Mouse (Mus musculus): Measurements from ENCODE around the gene Eps15.

Gene Eps15

DNA sequence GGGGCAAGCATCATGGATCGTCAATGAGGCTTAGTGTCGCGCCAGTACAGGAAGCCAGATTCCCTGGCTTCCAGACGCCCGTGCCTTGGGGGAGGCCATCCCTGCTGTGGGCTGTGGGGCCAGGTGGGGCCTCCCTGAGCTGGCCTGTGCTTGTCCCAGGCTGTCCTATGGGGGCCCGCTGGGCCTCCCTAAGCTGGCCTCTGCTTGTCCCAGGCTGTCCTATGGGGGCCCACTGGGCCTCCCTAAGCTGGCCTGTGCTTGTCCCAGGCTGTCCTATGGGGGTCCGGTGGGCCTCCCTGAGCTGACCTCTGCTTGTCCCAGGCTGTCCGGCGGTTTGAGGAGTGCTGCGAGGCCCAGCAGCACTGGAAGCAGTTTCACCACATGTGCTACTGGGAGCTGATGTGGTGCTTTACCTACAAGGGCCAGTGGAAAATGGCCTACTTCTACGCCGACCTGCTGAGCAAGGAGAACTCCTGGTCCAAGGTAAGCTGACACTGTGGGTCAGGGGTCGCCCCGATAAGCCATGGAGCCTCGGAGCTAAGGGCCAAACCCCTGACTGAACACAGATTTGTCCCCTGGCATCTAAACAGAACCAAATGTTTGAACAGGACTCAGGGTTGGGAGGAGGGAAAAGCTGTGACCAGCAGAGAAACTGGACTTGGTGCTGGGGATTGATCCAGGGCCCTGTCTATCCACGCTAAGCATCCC lies 152.8 kb downstream of the Eps15 start:
- in situ Hi-C loops (cut with MboI, MseI): no loop called here

DNA sequence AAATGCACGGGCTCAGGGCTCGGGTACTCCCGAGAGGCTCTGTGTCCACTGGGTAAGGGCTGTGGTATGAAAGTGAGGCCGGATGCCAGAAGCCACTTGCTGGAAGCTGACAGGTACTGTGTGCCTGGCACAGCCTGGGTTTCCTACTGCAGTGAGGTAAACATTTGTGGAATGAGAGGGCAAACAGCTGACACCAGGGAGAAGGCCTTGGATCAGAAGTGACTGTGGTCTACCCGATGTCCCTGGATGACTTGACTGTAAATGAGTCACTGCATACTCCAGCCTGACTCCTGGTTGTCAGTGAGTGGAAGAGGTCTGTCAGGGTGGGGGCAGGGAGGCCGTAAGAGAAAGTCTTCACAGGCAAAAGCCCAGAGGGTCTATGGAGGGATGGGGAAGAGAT lies 153.6 kb downstream of the Eps15 start:
- in situ Hi-C loops (cut with MboI, MseI): no loop called here

GRCm38 (mm10) chr4:109434256-109434655 lies 154.2 kb downstream of the Eps15 start:
- in situ Hi-C loops (cut with MboI, MseI): no loop called here
